Mouse (Mus musculus) right cerebral cortex, postnatal 36 days (tissue): Measurements from ENCODE around the gene Nkg7.

Experiments
- DNase-seq, 2 experiments: peaks; one replicate each; pipeline ENCODE4 v3.0.0; 2022; ENCODE audit warnings: low spot score in 2 of 2, mixed read lengths in 1 of 2

The Nkg7 gene

DNA sequence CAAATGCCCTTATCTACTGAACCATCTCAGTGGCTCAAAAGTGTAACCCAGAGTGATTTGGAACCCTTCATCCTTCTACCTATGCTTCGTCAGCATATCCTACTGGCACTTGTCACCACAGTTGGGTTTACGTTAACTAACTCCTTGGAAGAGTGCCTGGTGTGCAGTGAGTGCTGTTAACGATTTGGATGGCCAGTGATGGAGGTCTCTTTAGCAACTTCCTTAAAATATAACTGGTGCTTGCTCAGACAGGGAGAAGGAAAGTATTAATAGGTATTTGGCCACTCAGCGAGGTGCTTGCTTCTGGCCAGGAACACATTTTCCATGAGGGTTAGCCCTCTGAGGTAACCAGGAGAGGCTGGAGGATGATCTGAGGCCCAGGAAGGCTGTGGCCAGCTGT lies 10.9 kb downstream of the Nkg7 start:
- no peak for DNase-seq

DNA sequence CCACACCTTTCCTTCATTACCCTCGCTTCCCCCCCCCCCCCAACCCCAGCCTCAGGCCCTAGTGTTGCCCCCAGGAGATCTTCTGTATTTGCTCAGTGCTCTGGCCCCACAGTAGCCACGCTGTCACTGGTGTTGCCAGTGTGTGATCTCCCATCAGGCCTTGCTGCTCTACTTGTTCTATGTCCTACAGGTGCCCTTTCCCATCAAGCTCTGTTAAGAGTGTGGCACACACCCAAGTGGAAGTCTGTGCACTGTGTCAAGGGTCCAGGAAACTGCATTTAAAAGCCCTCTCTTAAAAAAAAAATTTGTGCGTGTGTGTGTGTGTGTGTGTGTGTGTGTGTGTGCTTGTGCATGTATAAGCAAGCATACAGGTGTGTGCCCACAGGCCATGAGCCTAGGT lies 11.4 kb downstream of the Nkg7 start:
- no peak for DNase-seq

GRCm38 (mm10) chr7:43449811-43450210 lies 12.9 kb downstream of the Nkg7 start:
- DNase-seq = no peak

DNA sequence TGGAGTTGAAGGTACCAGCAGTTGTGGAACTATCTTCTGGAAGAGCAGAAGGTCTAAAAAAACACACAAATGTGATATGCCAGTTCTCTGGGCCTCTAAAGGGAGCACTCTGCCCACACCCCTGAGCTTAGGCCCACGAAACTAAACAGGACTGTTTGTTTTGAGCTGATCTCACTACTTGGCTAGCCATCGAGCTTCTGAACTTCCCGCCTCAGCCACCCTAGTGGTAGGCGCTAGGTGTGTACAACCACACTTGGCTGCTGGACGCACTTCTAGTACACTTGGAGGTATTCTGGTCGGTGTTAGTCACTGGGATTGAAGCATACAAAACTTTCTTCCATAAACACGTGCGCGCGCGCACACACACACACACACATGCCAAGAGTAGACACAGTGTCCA lies 14.9 kb downstream of the Nkg7 start:
- no peak for DNase-seq

GRCm38 (mm10) chr7:43452609-43453008 lies 15.7 kb downstream of the Nkg7 start:
- no peak for DNase-seq

GRCm38 (mm10) chr7:43453599-43454355 lies 16.9 kb downstream of the Nkg7 start:
- no peak for DNase-seq

- DNase-seq = no peak
These were observed 17.5 kb downstream of the Nkg7 start for GRCm38 (mm10) chr7:43454371-43454770.

DNA sequence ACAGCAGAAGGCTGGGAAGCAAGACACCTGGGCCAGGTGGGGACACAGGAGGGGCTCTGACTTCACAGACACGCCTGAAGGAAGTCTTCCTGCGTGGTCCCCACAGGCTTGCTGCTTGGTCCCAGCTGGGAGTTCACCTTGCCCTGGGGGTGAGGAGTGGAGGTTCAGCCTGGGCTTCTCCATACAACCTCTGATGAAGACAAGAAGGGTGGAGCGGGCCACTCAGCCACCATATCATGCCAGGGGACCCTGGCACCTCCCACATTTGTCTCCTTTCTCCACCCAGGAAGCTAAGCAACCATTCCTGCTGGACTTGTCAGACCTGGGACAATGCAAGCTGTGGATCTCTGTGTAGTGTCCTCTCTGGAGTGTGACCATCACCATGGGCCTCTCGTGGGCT lies 26.0 kb downstream of the Nkg7 start, which contains the start of gene Vsig10l:
TSS of gene Vsig10l (plus strand) at position 301 of the 400 bp plus-strand sequence.
- no peak for DNase-seq

DNA sequence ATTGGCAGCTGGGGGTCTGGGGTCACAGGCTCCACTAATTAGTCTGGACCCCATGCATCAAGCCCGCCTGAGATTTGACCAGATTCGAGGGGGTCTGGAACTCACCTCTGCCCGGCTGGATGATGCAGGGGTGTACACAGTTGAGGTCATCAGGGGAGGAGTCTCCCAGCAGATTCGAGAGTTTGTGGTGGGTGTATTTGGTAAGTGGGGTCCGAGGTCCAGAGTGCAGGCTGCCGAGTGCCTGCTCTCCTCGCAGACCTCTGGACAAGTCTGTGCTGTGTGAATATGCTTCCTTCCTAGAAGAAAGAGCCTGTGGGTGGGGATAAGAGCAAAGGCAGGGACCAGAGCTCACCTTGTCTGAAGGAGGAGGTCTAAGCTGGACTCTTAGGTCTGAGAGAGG lies 27.1 kb downstream of the Nkg7 start:
- no peak for DNase-seq

GRCm38 (mm10) chr7:43464864-43465343 lies 28.0 kb downstream of the Nkg7 start:
- no peak for DNase-seq

DNA sequence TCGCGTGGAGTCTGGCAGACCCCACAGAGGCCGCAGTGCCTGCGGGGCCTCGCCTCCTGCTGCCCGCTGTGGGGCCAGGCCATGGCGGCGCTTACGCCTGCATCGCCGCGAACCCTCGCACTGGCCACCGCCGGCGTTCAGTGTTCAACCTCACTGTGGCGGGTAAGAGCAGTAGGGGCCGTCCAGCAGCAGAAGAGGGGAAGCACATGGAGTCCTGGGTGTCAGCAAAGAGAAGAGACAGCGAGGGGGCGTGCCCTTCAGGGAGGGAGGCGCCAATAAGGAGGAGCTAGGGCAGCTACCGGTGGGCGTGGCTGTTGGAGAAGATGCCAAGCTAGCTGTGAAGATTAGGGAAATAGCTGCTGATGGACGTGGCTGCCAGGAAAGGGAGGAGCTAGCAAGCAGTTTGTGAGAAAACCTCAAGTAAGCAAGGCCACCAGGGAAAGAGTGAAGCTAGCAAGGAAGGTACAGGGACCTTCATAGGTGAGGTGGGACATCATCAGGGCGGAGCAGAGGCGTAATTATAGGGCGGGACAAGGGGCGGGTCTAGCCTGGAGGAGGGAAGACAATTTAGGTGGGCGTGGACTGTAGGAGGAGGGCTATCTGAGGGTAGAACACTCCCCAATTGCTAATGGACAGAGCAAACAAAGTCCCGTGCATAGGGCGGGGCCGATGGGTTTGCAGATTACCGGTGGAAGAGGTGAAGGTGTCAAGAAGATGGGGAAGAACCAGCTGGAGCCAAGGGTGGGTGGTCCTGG lies 28.6 kb downstream of the Nkg7 start:
- DNase-seq = peak; percentile 64 to 74

- DNase-seq = peak in 1 of 2 experiments; percentile 64
These were observed 29.3 kb downstream of the Nkg7 start for GRCm38 (mm10) chr7:43466099-43466694.

DNA sequence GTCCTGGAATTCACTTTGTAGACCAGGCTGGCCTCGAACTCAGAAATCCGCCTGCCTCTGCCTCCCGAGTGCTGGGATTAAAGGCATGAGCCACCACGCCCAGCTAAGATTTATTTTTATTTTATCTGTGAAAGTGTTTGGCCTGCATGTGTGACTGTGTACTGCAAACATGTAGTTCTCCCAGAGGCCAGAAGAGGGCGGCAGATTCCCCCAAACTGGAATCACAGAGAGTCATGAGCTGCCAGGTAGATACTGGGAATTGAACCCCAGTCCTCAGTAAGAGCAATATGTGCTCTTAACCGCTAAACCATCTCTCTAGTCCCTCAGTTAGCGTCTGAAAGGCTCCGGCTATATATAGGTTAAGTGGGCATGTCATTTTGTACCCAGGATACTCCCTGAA lies 33.5 kb downstream of the Nkg7 start:
- no peak for DNase-seq

- DNase-seq = no peak
These were observed 38.8 kb downstream of the Nkg7 start for GRCm38 (mm10) chr7:43475706-43476105.

DNA sequence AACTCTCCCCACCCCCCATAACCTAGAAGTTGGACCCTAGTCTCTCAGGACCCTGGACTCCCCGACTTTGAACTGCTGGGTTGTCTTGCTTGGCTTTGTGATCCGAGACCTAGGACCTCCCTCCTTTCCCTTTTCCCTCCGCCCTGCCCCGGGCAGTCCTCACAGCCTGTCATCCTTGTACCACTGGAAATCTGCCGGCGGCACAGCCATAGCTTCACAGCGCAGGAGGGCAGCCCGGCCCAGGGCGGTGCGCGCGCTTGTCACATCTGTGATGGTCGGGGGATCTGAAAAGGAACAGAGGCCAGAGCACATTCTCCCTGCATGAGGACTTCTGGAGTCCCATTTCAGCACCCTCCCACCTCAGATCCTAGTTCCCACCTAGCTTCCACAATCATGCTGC lies 39.5 kb downstream of the Nkg7 start:
- no peak for DNase-seq

- DNase-seq = peak; percentile 75 to 82
These were observed 44.3 kb downstream of the Nkg7 start for GRCm38 (mm10) chr7:43481191-43481590.

GRCm38 (mm10) chr7:43482090-43482716 lies 45.3 kb downstream of the Nkg7 start:
- no peak for DNase-seq

DNA sequence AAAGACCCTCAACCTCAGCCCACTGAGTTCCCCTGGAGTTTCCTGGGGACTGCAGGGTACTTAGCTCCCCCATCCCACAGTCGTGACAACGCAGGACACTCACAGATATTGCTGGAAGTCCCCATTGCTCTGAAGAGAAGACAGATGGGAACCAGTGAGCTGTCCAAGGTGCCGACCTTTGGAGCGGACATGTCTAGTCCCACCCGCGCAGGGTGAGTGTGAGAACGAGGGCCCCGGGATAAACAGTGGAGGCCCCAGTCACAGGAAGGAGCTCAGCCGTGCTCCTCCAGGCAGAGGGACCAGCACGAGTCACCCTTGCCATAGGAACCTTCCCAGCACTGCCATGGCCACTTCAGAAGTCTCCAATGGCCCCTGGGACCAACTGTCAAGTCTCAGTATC lies 46.4 kb downstream of the Nkg7 start:
- no peak for DNase-seq
